Mouse (Mus musculus): ENCODE measurements around the gene Efcab12. TPM values are rescaled to one million over a fixed set of nuclear protein-coding genes. Genes with fewer than 3 reads are reported as not detected.
A peak's percentile ranks its signal among the peaks of the same experiment; 100 is the strongest.

The Efcab12 gene
- polyA plus RNA-seq, 1 experiment = not detected

DNA sequence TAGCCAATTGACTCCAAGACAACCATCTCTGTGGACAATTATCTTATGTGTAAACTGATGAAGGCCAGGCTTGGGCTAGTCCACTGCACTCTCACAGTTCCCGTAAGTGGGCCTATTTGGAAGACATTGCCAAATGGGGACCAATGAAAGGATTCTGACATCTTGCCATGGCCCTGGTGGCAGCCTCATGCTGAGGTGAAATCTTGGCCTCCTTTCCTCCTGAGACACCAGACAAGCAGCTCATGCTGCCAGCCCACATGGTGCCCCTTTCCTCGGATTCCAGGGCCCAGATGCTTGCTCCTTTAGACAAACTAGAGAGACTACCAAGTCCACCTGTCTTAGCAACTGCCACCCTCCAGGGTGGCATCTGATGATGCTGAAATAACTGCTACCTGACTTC is 20.1 kb downstream of the Efcab12 start:
- Histone ChIP-seq H3K4me1 (ENCODE audit: control insufficient read depth, insufficient read depth, insufficient read length, low read length) (no peaks in the 10 kb centered on the region), H3K4me3 (ENCODE audit: insufficient read depth, low read depth, low read length) (no peak overlapping the region), H3K27ac (replicated peaks; ENCODE audit: low read depth, low read length) (no peak overlapping the region)

DNA sequence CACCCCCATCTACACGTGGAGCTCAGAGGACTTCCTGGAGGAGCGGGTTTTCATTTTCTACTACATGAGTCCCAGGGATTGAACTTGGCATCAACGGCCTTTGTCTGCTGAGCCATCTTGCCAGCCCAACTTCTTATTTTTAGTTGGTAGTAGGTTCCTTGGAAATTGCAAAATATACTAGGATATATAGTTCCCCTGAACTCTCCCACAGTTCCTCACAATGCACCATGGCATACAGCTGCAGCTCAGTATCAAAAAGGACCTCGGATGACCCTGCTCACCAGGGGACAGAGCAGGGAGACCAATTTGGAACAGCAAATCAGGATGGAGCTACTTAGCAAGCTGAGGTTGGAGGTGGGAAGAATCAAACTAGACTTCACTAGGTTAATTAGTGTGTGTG is 23.2 kb downstream of the Efcab12 start:
- Histone ChIP-seq H3K27ac (replicated peaks; ENCODE audit: low read depth, low read length) (no peak overlapping the region), H3K4me1 (ENCODE audit: control insufficient read depth, insufficient read depth, insufficient read length, low read length) (no peaks in the 10 kb centered on the region), H3K4me3 (ENCODE audit: insufficient read depth, low read depth, low read length) (no peak overlapping the region)

DNA sequence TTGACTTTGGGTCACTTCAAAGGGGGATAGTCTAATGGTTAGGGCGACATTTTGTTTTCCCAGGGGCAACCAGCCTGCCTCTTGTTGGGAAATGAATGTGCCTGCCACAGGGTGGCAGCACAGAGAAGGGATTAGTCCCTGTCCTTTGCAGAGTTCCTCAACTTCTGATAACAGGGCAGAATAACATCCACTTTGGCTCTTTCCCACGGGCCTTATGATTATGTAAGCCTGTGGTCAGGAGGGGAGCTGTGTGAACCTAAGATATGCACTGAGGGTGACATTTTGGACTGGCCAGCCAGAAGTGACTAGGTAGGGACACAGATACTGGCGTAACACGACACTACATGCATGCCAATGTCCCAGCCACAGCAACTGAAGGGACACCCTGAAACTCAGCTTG is 24.1 kb downstream of the Efcab12 start:
- Histone ChIP-seq H3K27ac (replicated peaks; ENCODE audit: low read depth, low read length) (no peak overlapping the region), H3K4me1 (ENCODE audit: control insufficient read depth, insufficient read depth, insufficient read length, low read length) (no peaks in the 10 kb centered on the region), H3K4me3 (ENCODE audit: insufficient read depth, low read depth, low read length) (no peak overlapping the region)

DNA sequence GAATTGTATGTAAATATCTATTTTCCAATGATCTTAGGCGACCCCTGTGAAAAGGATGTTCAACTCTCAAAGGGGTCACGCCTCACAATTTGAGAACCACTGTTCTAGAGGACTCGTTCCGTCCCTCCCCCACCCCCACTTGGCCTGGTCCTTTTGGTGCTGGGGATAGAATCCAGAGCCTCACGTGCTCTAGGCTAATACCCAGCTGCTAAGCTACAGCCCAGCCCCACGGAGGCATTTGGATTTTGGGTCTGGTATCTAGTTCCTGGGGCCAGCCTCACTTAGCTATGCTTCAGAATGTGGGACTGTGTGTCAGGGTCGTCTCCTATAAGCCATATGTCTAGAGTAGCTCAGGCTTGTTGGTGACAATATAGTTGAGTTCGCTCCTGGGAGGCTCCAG is 26.6 kb downstream of the Efcab12 start:
- peaks cover 2% of the 10 kb centered on the region; the same call in 1 of the 2 replicates for H3K4me1 ChIP-seq (ENCODE audit: control insufficient read depth, insufficient read depth, insufficient read length, low read length)
- no peak overlapping the region for H3K4me3 ChIP-seq (ENCODE audit: insufficient read depth, low read depth, low read length)
- no peak overlapping the region for H3K27ac ChIP-seq (replicated peaks; ENCODE audit: low read depth, low read length)

DNA sequence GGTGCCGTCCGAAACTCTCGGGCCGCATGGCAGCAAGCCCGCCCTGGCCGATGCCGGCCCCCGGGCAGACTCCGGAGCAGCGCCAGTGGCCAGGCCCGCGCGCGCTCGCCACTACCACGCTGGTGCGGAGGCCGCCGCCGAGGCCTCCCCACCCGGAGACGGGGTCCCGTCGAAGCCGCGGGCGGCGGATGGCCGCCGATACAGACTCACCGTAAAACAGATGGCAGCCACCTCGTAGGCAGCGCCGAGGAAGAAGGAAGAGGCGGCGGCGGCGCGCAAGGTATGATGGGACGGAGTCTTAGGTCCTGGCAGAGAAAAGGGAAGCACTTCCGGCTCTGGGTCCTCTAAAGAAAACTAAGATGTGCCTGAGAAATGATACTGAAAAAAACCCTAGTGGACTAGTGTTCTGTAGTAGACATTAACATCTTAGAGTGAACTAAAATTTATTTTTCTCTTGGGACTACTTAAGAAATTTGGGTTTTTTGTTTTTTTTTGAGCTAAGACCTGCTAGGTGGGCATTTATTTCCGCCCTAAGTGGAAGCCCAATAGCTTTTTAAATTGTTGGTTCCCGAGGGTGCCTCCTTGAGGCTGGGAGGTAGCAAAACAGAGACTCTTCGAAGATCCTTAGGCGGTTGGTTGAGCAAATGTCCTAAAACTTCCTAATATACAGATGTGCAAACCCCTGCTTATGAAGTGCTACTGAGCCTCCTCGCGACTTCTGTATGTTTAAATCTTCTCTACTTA is 29.6 kb downstream of the Efcab12 start, which contains the start of gene Rpl32:
TSS of gene Rpl32 (minus strand) at position 260 of the 744 bp plus-strand sequence.
- H3K4me3 ChIP-seq (ENCODE audit: insufficient read depth, low read depth, low read length) = peak within 1 kb of the TSS; percentile 93
- H3K27ac ChIP-seq (replicated peaks; ENCODE audit: low read depth, low read length) = peak within 1 kb of the TSS; percentile 59
- peaks cover 4% of the 10 kb centered on the region; the same call in 1 of the 2 replicates for H3K4me1 ChIP-seq (ENCODE audit: control insufficient read depth, insufficient read depth, insufficient read length, low read length)

DNA sequence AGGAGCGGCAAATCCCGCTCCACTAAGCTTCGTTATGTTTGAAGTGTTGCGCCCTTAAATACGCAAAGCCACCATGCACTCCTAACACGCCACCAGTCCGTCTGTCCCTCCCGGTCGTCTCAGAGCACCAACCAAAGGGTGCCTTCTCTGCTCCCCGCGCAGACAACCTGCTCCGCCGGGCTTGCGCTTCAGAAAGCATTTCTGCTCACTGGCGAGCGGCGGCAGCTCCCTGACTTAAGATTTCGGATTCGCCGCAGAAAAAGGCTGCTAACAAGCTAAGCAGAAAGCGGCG is 30.1 kb downstream of the Efcab12 start:
- Histone ChIP-seq H3K4me3 (ENCODE audit: insufficient read depth, low read depth, low read length) (peak overlapping the region; percentile 93), H3K4me1 (ENCODE audit: control insufficient read depth, insufficient read depth, insufficient read length, low read length) (peaks cover 4% of the 10 kb centered on the region; the same call in 1 of the 2 replicates), H3K27ac (replicated peaks; ENCODE audit: low read depth, low read length) (peak overlapping the region; percentile 25; the same call in 1 of the 2 replicates)

DNA sequence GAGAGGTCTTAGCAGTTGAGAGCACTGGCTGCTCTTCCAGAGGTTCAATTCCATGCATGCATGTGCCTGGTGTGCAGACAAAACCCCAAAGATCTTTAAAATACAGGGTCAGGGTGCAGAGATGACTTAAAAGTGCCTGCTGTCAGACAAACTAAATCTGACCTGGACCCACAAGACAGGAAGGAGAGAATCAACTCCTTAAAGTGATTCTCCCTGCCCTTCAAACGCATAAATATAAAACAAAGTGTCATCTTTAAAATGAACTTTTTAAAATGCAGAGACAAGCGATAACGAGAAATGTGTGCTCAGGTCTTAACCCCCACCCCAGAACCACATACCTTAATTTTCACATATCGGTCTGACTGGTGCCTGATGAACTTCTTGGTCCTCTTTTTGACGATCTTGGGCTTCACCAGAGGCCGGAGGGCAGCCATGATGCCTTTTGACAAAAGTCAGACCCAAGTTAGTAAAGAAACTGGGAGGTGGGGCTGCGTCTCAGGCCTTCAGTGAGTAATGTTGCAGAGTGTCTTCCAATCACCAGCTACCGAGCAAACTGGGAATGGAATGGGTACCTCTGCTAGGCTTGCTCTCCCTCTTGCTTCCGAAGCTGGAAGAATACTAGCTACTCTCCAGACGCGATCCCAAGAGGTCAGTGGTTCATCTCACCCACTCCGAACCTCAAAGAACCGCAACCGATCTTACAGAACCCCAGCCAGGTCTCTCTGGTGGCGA is 30.6 kb downstream of the Efcab12 start:
- Histone ChIP-seq H3K27ac (replicated peaks; ENCODE audit: low read depth, low read length) (peak overlapping the region; percentile 25; the same call in 1 of the 2 replicates), H3K4me3 (ENCODE audit: insufficient read depth, low read depth, low read length) (peak overlapping the region; percentile 93), H3K4me1 (ENCODE audit: control insufficient read depth, insufficient read depth, insufficient read length, low read length) (peaks cover 4% of the 10 kb centered on the region; the same call in 1 of the 2 replicates)

DNA sequence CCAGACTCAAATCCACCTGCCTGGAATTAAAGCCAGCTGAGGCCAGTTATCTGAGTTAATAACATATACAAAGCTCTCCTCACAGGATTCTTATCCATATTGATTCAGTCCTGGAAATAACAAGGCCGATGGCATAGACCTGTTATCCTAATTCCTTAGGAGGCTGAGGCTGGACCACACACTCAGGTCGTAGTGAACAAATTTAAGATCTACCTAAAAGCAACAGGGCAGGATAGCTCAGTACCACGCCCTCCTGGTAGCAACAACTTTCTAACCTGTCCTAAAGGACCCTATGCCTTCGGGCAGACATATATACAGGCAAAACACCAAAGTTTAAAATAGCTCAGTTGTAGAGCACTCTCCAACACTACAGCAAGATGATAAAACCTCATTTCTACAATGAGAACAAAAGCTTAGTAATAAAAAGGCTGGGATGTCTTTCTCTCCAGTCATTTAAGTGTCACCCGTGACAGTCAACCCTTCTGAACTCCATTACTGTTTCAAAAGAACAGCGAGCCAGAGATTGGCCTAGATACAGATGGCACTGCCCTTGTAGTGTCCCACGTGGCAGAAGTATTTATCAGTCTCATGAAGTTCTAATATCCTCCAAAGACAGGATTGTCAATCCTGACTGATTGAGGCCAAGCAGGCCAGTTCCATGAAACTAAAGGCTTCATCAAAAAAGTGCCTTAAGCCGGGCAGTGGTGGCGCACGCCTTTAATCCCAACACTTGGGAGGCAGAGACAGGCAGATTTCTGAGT is 33.6 kb downstream of the Efcab12 start:
- H3K27ac ChIP-seq (replicated peaks; ENCODE audit: low read depth, low read length) = no peak overlapping the region
- H3K4me3 ChIP-seq (ENCODE audit: insufficient read depth, low read depth, low read length) = no peak overlapping the region
- H3K4me1 ChIP-seq (ENCODE audit: control insufficient read depth, insufficient read depth, insufficient read length, low read length) = peaks cover 4% of the 10 kb centered on the region; the same call in 1 of the 2 replicates

DNA sequence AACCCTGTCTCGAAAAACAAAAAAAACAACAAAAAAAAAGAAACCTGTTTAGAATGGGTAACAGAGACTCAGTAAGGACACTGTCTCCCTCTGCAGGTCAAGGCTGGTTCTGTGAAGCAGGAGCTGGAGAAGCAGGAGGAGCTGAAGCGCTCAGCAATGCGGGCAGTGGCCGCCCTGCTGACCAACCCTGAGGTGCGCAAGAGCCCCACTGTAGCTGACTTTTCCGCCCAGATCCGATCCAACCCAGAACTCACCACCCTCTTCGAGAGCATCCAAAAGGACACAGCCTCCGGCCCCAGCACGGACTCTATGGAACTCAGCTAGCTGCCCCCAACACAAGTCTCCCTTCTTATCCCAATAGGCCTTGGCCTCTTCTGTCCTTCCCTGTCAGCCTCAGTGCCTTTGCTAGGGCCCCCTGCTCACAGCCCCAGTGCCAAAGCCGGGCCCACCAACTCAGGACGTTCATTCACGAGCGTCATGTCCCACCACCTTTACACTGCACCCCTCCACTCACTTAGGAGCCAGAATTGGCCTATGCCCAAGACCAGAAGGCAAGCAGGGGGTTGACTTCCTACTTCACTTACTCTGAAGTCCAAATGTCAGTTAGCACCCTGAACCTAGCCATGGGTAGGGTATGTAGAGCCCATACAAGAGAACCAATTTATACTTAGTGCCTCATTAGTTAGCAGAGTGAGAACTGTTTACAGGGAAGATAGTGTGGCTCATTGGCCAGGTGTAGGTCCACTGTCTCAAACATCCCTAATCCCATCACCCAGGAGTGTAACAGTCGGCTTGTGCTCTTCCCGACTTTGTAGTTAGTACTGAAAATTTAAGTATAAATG is 34.5 kb downstream of the Efcab12 start:
- Histone ChIP-seq H3K4me1 (ENCODE audit: control insufficient read depth, insufficient read depth, insufficient read length, low read length) (peaks cover 4% of the 10 kb centered on the region; the same call in 1 of the 2 replicates), H3K4me3 (ENCODE audit: insufficient read depth, low read depth, low read length) (no peak overlapping the region), H3K27ac (replicated peaks; ENCODE audit: low read depth, low read length) (no peak overlapping the region)

DNA sequence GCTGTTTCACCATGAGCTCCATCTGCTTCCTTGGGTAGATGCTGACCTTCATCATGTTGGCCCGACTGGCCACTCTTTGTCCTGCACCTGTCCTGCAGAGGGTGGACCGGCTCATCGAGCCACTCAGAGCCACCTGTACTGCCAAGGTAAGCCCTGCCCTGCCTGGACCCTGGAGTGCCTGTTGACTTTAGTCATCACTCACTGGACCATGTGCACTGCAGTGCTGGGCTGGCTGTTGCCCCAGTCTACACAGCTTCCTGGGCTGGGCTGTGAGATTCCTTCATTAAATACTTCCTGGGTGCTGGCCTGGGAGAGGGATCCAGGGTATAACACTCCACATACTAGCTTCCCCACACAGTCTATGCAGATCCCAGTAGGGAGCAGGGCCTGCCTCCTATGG is 36.4 kb downstream of the Efcab12 start:
- Histone ChIP-seq H3K4me1 (ENCODE audit: control insufficient read depth, insufficient read depth, insufficient read length, low read length) (peaks cover 4% of the 10 kb centered on the region; the same call in 1 of the 2 replicates), H3K27ac (replicated peaks; ENCODE audit: low read depth, low read length) (no peak overlapping the region), H3K4me3 (ENCODE audit: insufficient read depth, low read depth, low read length) (no peak overlapping the region)

DNA sequence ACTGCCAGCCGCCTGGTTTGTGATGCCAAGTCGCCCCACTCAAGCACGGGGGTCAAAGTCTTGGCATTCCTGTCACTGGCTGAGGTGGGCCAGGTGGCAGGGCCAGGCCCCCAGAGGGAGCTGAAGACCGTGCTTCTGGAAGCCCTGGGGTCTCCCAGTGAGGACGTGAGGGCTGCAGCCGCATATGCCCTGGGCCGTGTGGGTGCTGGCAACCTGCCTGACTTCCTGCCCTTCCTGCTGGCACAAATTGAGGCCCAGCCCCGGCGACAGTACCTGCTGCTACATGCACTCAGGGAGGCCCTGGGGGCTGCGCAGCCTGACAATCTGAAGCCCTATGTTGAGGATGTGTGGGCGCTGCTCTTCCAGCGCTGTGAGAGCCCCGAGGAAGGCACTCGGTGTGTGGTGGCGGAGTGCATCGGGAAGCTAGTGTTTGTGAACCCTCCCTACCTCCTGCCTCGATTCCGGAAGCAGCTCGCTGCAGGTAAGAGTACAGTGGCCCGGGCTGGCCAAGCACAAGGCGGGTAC is 45.5 kb downstream of the Efcab12 start:
- no peak overlapping the region for H3K27ac ChIP-seq (replicated peaks; ENCODE audit: low read depth, low read length)
- no peak overlapping the region for H3K4me3 ChIP-seq (ENCODE audit: insufficient read depth, low read depth, low read length)
- H3K4me1 ChIP-seq (ENCODE audit: control insufficient read depth, insufficient read depth, insufficient read length, low read length) = no peaks in the 10 kb centered on the region

DNA sequence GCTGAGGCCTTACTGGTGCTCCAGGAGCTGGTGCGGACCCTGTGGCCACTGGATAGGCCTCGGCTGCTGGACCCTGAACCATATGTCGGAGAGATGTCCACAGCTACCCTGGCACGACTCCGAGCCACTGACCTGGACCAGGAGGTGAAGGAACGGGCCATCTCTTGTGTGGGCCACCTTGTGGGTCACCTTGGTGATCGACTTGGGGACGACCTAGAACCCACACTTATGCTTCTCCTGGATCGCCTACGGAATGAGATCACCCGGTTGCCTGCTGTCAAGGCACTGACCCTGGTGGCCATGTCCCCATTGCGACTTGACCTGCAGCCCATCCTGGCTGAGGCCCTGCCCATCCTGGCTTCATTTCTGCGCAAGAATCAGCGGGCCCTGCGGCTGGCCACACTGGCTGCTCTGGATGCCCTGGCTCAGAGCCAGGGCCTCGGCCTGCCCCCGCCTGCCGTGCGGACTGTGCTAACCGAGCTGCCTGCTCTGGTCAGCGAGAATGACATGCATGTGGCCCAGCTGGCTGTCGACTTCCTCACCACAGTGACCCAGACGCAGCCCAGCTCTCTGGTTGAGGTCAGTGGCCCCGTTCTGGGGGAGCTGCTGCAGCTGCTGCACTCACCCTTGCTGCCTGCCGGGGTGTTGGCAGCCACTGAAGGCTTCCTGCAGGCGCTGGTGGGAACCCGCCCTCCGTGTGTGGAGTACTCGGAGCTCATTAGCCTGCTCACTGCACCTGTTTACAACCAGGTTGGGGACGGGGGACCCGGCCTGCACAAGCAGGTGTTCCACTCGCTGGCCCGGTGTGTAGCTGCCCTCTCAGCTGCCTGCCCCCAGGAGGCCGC is 46.1 kb downstream of the Efcab12 start:
- H3K4me1 ChIP-seq (ENCODE audit: control insufficient read depth, insufficient read depth, insufficient read length, low read length) = no peaks in the 10 kb centered on the region
- no peak overlapping the region for H3K4me3 ChIP-seq (ENCODE audit: insufficient read depth, low read depth, low read length)
- H3K27ac ChIP-seq (replicated peaks; ENCODE audit: low read depth, low read length) = no peak overlapping the region

DNA sequence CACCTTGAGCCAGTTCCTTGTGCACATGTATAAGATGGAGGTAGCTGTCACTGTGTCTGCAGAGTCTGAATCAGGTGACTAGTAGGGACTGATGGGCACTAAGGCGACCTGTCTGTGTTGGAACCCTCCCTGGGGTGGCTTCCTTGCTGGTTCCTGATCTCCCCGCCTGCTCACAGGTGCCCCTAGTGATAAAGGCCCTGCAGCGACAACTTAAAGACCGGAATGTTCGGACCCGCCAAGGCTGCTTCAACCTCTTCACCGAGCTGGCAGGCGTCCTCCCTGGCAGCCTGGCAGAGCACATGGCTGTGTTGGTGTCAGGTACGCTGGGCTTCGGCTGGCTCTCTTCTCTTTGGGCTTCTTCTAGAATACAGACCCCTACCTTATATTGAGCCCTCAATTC is 47.2 kb downstream of the Efcab12 start:
- Histone ChIP-seq H3K4me1 (ENCODE audit: control insufficient read depth, insufficient read depth, insufficient read length, low read length) (no peaks in the 10 kb centered on the region), H3K27ac (replicated peaks; ENCODE audit: low read depth, low read length) (no peak overlapping the region)

DNA sequence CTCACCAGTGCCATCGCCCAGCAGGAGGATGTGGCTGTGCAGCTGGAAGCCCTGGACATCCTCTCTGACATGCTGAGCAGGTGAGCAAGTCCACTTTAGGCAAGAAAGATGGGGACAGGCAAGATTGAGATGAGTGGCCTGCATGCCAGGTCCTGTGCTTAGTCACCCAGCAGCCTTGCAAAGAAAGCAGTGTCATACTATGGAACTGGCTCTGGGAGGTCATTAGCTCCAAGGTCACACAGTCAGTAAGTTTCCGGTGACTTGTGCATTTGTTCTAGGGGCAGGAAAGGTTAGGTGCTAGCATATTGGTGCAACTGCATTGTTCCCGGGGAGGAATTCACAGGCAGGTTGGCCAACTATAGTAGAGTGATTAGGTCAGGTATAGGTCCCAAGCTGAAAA is 55.4 kb downstream of the Efcab12 start:
- no peaks in the 10 kb centered on the region for H3K4me1 ChIP-seq (ENCODE audit: control insufficient read depth, insufficient read depth, insufficient read length, low read length)
- no peak overlapping the region for H3K4me3 ChIP-seq (ENCODE audit: insufficient read depth, low read depth, low read length)
- H3K27ac ChIP-seq (replicated peaks; ENCODE audit: low read depth, low read length) = no peak overlapping the region

More for the DNA sequence above, 47.2 kb downstream of the Efcab12 start:
- H3K4me3 ChIP-seq (ENCODE audit: insufficient read depth, low read depth, low read length) = no peak overlapping the region
